Mouse (Mus musculus): ENCODE data around the gene Cd151.

Cd151 gene

GRCm38 (mm10) chr7:141495940-141496339 lies 28.7 kb downstream of the Cd151 start:
- DNase-seq (ENCODE audit: low read depth): no peak

- DNase-seq (ENCODE audit: low read depth): no peak
These were observed 30.4 kb downstream of the Cd151 start for GRCm38 (mm10) chr7:141497600-141497999.

GRCm38 (mm10) chr7:141501820-141502555 lies 34.8 kb downstream of the Cd151 start:
- no peak for DNase-seq (ENCODE audit: low read depth)

- DNase-seq (ENCODE audit: low read depth): no peak
These were observed 35.3 kb downstream of the Cd151 start for GRCm38 (mm10) chr7:141502556-141502905.

- no peak for DNase-seq (ENCODE audit: low read depth)
These were observed 39.1 kb downstream of the Cd151 start for GRCm38 (mm10) chr7:141506278-141506677.

GRCm38 (mm10) chr7:141508160-141508559 lies 41.0 kb downstream of the Cd151 start:
- DNase-seq (ENCODE audit: low read depth): no peak

GRCm38 (mm10) chr7:141510196-141510595 lies 43.0 kb downstream of the Cd151 start:
- no peak for DNase-seq (ENCODE audit: low read depth)

GRCm38 (mm10) chr7:141510681-141511191 lies 43.5 kb downstream of the Cd151 start:
- no peak for DNase-seq (ENCODE audit: low read depth)

GRCm38 (mm10) chr7:141517638-141518037 lies 50.4 kb downstream of the Cd151 start:
- DNase-seq (ENCODE audit: low read depth): no peak

- no peak for DNase-seq (ENCODE audit: low read depth)
These were observed 51.1 kb downstream of the Cd151 start for GRCm38 (mm10) chr7:141518296-141518695.

- no peak for DNase-seq (ENCODE audit: low read depth)
These were observed 51.7 kb downstream of the Cd151 start for GRCm38 (mm10) chr7:141518926-141519325.

- no peak for DNase-seq (ENCODE audit: low read depth)
These were observed 52.6 kb downstream of the Cd151 start for GRCm38 (mm10) chr7:141519795-141520194.
